In genomic region chr9:44325768-44326370, GRCm38 (mm10) we compare ENCODE assay signal across 8 mouse cellular contexts. TPM values are rescaled to one million over a fixed set of nuclear protein-coding genes. Genes with fewer than 3 reads are reported as not detected.
DNase-seq lines count a peak whose midpoint lies in the region; ATAC-seq and TF ChIP-seq lines count a peak whose summit lies in the region.

TSS of gene Dpagt1 (plus strand) at chr9:44326019.

- H3K27ac ChIP-seq in lung, embryonic 14.5 days (ENCODE audit: low read depth) = peak within 1 kb of the TSS; percentile 96
- peak within 1 kb of the TSS; percentile 98 for H3K27ac ChIP-seq in embryonic facial prominence, embryonic 10.5 days (replicated peaks)
- peak within 1 kb of the TSS; percentile 90 to 96 for H3K27ac ChIP-seq in heart, embryonic 14.5 days (replicated peaks in 1 of 2; ENCODE audit: control insufficient read depth in 1 of 2, insufficient read depth in 1 of 2, low read depth in 2 of 2, low read length in 2 of 2)
- peak within 1 kb of the TSS; percentile 86 for H3K27ac ChIP-seq in left cerebral cortex, adult 2 months
- peak within 1 kb of the TSS; percentile 90 for H3K27ac ChIP-seq in midbrain, embryonic 16.5 days (ENCODE audit: low read length)

- H3K4me2 ChIP-seq in lung, embryonic 14.5 days = peak within 1 kb of the TSS; percentile 82
- H3K4me2 ChIP-seq in heart, embryonic 14.5 days (ENCODE audit: low read length) = peak within 1 kb of the TSS; percentile 86
- peak within 1 kb of the TSS; percentile 80 for H3K4me2 ChIP-seq in midbrain, embryonic 16.5 days (ENCODE audit: low read length)

- no peaks in the 10 kb centered on the region for H3K9me3 ChIP-seq in lung, embryonic 14.5 days (ENCODE audit: low read depth, low read length)
- H3K9me3 ChIP-seq in embryonic facial prominence, embryonic 10.5 days = no peaks in the 10 kb centered on the region
- no peaks in the 10 kb centered on the region for H3K9me3 ChIP-seq in heart, embryonic 14.5 days (ENCODE audit: control insufficient read depth, low read length)
- H3K9me3 ChIP-seq in midbrain, embryonic 16.5 days (replicated peaks; ENCODE audit: control insufficient read depth, low read length, poor library complexity, severe bottlenecking) = no peaks in the 10 kb centered on the region

- peak within 1 kb of the TSS; percentile 87 for H3K9ac ChIP-seq in lung, embryonic 14.5 days
- H3K9ac ChIP-seq in heart, embryonic 14.5 days (ENCODE audit: low read length) = peak within 1 kb of the TSS; percentile 94
- H3K9ac ChIP-seq in midbrain, embryonic 16.5 days (ENCODE audit: low read depth, low read length) = peak within 1 kb of the TSS; percentile 89

- peaks cover 5% of the 10 kb centered on the region; the same call in 1 of the 2 replicates for H3K4me1 ChIP-seq in lung, embryonic 14.5 days (ENCODE audit: insufficient read depth)
- H3K4me1 ChIP-seq in embryonic facial prominence, embryonic 10.5 days = peaks cover 23% of the 10 kb centered on the region
- peaks cover 7 to 15% of the 10 kb centered on the region in 2 experiments for H3K4me1 ChIP-seq in heart, embryonic 14.5 days (ENCODE audit: control insufficient read depth in 2 of 2, insufficient read depth in 2 of 2, low read length in 2 of 2)
- H3K4me1 ChIP-seq in midbrain, embryonic 16.5 days (ENCODE audit: control insufficient read depth, insufficient read depth, low read length) = peaks cover 19% of the 10 kb centered on the region

- H3K4me3 ChIP-seq in lung, embryonic 14.5 days (ENCODE audit: low read depth, low read length) = peak within 1 kb of the TSS; percentile 80
- peak within 1 kb of the TSS; percentile 91 for H3K4me3 ChIP-seq in embryonic facial prominence, embryonic 10.5 days
- H3K4me3 ChIP-seq in heart, embryonic 14.5 days (ENCODE audit: control insufficient read depth in 1 of 2, insufficient read depth in 1 of 2, low read depth in 1 of 2, low read length in 2 of 2) = peak within 1 kb of the TSS; percentile 80
- H3K4me3 ChIP-seq in left cerebral cortex, adult 2 months = peak within 1 kb of the TSS; percentile 84
- peak within 1 kb of the TSS; percentile 86 for H3K4me3 ChIP-seq in midbrain, embryonic 16.5 days (ENCODE audit: low read depth, low read length)

- H3K27me3 ChIP-seq in lung, embryonic 14.5 days (ENCODE audit: insufficient read depth, low read length) = no peaks in the 10 kb centered on the region
- H3K27me3 ChIP-seq in embryonic facial prominence, embryonic 10.5 days (replicated peaks; ENCODE audit: low read depth, poor library complexity, severe bottlenecking) = no peaks in the 10 kb centered on the region
- no peaks in the 10 kb centered on the region for H3K27me3 ChIP-seq in heart, embryonic 14.5 days (ENCODE audit: control insufficient read depth, insufficient read depth, low read length)
- H3K27me3 ChIP-seq in midbrain, embryonic 16.5 days (ENCODE audit: control insufficient read depth, insufficient read depth, low read depth, low read length) = no peaks in the 10 kb centered on the region

- TF ChIP-seq CTCF in lung, embryonic 14.5 days (IDR thresholded peaks at IDR 0.05; ENCODE audit: low read depth) = no peak
- no peak for TF ChIP-seq CTCF in left cerebral cortex, adult 2 months (IDR thresholded peaks at IDR 0.05)

- 2% methylated on average over 12 of the region's 12 CpGs for WGBS in lung, embryonic 14.5 days
- 6% methylated on average over 12 of the region's 12 CpGs for WGBS in embryonic facial prominence, embryonic 10.5 days
- WGBS in heart, embryonic 14.5 days = 4% methylated on average over 12 of the region's 12 CpGs
- WGBS in midbrain, embryonic 16.5 days = 4% methylated on average over 12 of the region's 12 CpGs

- H3K36me3 ChIP-seq in lung, embryonic 14.5 days (ENCODE audit: insufficient read depth) = peaks cover 22% of the 10 kb centered on the region
- peaks cover 29% of the 10 kb centered on the region for H3K36me3 ChIP-seq in embryonic facial prominence, embryonic 10.5 days (replicated peaks)
- peaks cover 28% of the 10 kb centered on the region for H3K36me3 ChIP-seq in heart, embryonic 14.5 days (ENCODE audit: control insufficient read depth, insufficient read depth, low read length)
- peaks cover 4% of the 10 kb centered on the region; the same call in 1 of the 2 replicates for H3K36me3 ChIP-seq in midbrain, embryonic 16.5 days (ENCODE audit: control insufficient read depth, insufficient read depth, low read length)

- ATAC-seq in lung, embryonic 14.5 days (ENCODE audit: insufficient read depth) = peak; percentile 50
- ATAC-seq in heart, embryonic 14.5 days (ENCODE audit: insufficient number of reproducible peaks, insufficient read depth, low FRiP score, low read depth) = 0 out of 2 replicates have a peak, but pooled peaks have one; percentile 10
- peak; percentile 61 for ATAC-seq in midbrain, embryonic 16.5 days

- no peak for DNase-seq in lung, embryonic 14.5 days
- DNase-seq in lung, postnatal 25 days (ENCODE audit: low spot score) = no peak
- no peak for DNase-seq in embryonic facial prominence, embryonic 10.5 days (ENCODE audit: low spot score)
- DNase-seq in left cerebral cortex, adult 2 months (ENCODE audit: extremely low spot score in 1 of 2, low spot score in 2 of 2) = peak in 1 of 2 experiments; percentile 59
- no peak for DNase-seq in adipocyte (ENCODE audit: low spot score)
- no peak for DNase-seq in cerebellum, postnatal 14 days

- intact Hi-C loops in left cerebral cortex, adult 2 months (cut with DNase I) = loop anchor here (1.0 kb wide), 1 partner anchor 8 kb away; the partner anchor contains the start of gene H2afx

RNA-seq across cellular contexts. Expression of gene Dpagt1, which starts in this region (rescaled TPM):
- polyA plus RNA-seq in lung, embryonic 14.5 days (2014; fragmentation: Nextera tagmentation; extraction: Ambion mirVana) = 41.0 and 43.4 TPM in 2 replicates
- 53.8 and 53.9 TPM in 2 replicates for polyA plus RNA-seq in embryonic facial prominence, embryonic 10.5 days (2016; fragmentation: Nextera tagmentation; extraction: Ambion mirVana)
- 34.7 and 37.8 TPM in 2 replicates for polyA plus RNA-seq in heart, embryonic 14.5 days (2014; fragmentation: Nextera tagmentation; extraction: Ambion mirVana)
- total RNA-seq in left cerebral cortex, adult 2 months (2021) = 10 to 100 TPM; 13.8 to 14.6 TPM
- polyA plus RNA-seq in midbrain, embryonic 16.5 days (2015; fragmentation: Nextera tagmentation; extraction: Ambion mirVana) = 36.1 and 39.6 TPM in 2 replicates

Comparison
In these comparisons a context has a peak if more than half of its experiments do, and no peak if none do; other contexts are left out.
1. ATAC-seq: peak in every context shown above with its lines; median percentile 61 in midbrain, embryonic 16.5 days; 50 in lung, embryonic 14.5 days; 10 in heart, embryonic 14.5 days.